Mouse (Mus musculus) bone marrow macrophage, adult 2 months (primary cell): Measurements from ENCODE around the gene Cdc40.

Source experiments
- CTCF ChIP-seq: IDR thresholded peaks from 2 replicates; pipeline ENCODE4 v1.5.1; 2012; ENCODE audit warnings: low read depth, mild to moderate bottlenecking, low read length, moderate library complexity
- POLR2A ChIP-seq: IDR thresholded peaks from 2 replicates; pipeline ENCODE4 v1.6.1; 2012; ENCODE audit warnings: mild to moderate bottlenecking, low read depth, low read length, borderline replicate concordance

- TF ChIP-seq POLR2A, result no peak
- no peak for TF ChIP-seq CTCF
Measured at GRCm38 (mm10) chr10:40790406-40790805, 92.7 kb downstream of the Cdc40 start.
